In the genomic region with DNA sequence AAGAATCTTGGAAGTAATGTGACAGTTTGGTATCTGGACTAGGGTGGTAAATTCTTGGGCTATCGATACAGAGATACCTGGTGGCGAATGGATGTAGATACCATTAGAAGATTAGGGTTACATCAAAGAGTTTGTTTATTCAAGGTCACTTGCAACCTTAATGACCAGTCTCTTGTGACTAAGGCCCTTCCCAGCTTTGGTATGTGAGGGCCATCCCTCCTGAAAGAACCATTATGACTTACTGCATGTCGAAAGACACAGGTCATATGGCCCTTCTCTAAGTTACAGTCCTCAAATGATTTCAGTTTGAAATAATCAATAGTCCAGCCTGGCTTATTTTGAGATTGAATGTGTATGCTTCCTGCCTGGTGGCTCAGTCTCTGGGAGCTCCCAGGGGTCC, we compare ENCODE assay signal across 9 mouse cellular contexts. TPM values are rescaled to one million over a fixed set of nuclear protein-coding genes. Genes with fewer than 3 reads are reported as not detected.
"Had no signal": no experiment of that assay in that cellular context is flagged by ENCODE, and none has a peak within 500 bp of the region (broad histone marks: within the 10 kb centered on the region; RNA-seq: fewer than 3 reads in every experiment).

No protein-coding gene starts in this region.

- H3K9me3 ChIP-seq: neural tube, embryonic 13.5 days; neural tube, embryonic 15.5 days; stomach, embryonic 15.5 days had no signal

- H3K4me1 ChIP-seq: neural tube, embryonic 13.5 days; neural tube, embryonic 15.5 days; stomach, embryonic 15.5 days had no signal

- H3K9ac ChIP-seq: neural tube, embryonic 13.5 days; neural tube, embryonic 15.5 days; stomach, embryonic 15.5 days had no signal

- H3K4me3 ChIP-seq: neural tube, embryonic 13.5 days; neural tube, embryonic 15.5 days; stomach, embryonic 15.5 days had no signal

- H3K36me3 ChIP-seq: neural tube, embryonic 13.5 days; neural tube, embryonic 15.5 days; stomach, embryonic 15.5 days had no signal

- H3K27ac ChIP-seq: neural tube, embryonic 13.5 days; neural tube, embryonic 15.5 days; stomach, embryonic 15.5 days; stomach, postnatal 0 days had no signal

- H3K27me3 ChIP-seq: neural tube, embryonic 13.5 days; neural tube, embryonic 15.5 days; stomach, embryonic 15.5 days had no signal

- H3K4me2 ChIP-seq: neural tube, embryonic 13.5 days; neural tube, embryonic 15.5 days; stomach, embryonic 15.5 days had no signal

RNA-seq across cellular contexts. Expression of a gene that starts 5.4 kb away (rescaled TPM):
- polyA plus RNA-seq: neural tube, embryonic 14.5 days; small intestine, adult 2 months; spleen, adult 2 months; stomach, embryonic 14.5 days; stomach, embryonic 15.5 days; stomach, embryonic 16.5 days; stomach, postnatal 0 days had no signal
